Mouse (Mus musculus) lung, postnatal 14 days (tissue): Measurements from ENCODE around the gene Slc39a10.
"Not testable (repeated sequence)": the region's sequence is repeated elsewhere in the genome, so short reads cannot be mapped to it uniquely, and the experiment has no call there.

Experiments used
- DNase-seq: peaks from one replicate; pipeline ENCODE4 v3.0.0; 2021

The Slc39a10 gene

GRCm38 (mm10) chr1:46769318-46769717, 123.3 kb downstream of the Slc39a10 start:
- DNase-seq: not testable (repeated sequence)

- DNase-seq: not testable (repeated sequence)
Measured at GRCm38 (mm10) chr1:46764600-46764999, 128.1 kb downstream of the Slc39a10 start.
